Mouse (Mus musculus) bone marrow, adult 2 months (tissue): ENCODE measurements around the gene Mlh1. TPM values are rescaled to one million over a fixed set of nuclear protein-coding genes. Genes with fewer than 3 reads are reported as not detected.

ENCODE experiments used
- H3K27ac ChIP-seq: fragments of 200-500 bp; 2 replicates; pipeline ENCODE4 v1.5.1; 2012; ENCODE audit warnings: low read depth, mild to moderate bottlenecking, control low read depth, inconsistent platforms, low read length; ENCODE audit not compliant: control insufficient read depth, poor library complexity, insufficient read depth
- H3K4me1 ChIP-seq: fragments of 200-500 bp; 2 replicates; pipeline ENCODE4 v1.6.1; 2011; ENCODE audit warnings: low read length; ENCODE audit not compliant: control insufficient read depth, insufficient read depth
- H3K4me3 ChIP-seq: fragments of 200-500 bp; replicated peaks from 2 replicates; pipeline ENCODE3; 2011; ENCODE audit warnings: mild to moderate bottlenecking, low read depth, low read length, control low read depth; ENCODE audit not compliant: control insufficient read depth
- CTCF ChIP-seq: fragments of 200-500 bp; IDR thresholded peaks from 2 replicates; pipeline ENCODE4 v1.5.1; 2011; ENCODE audit warnings: low read length, control low read depth; ENCODE audit not compliant: control insufficient read depth, insufficient read depth
- POLR2A ChIP-seq: fragments of 200-500 bp; IDR thresholded peaks from 2 replicates; pipeline ENCODE4 v1.6.1; 2011; ENCODE audit warnings: low read depth, mild to moderate bottlenecking, control low read depth, low read length, borderline replicate concordance; ENCODE audit not compliant: control insufficient read depth
- WGBS: fragments of 180-500 bp; shearing (Covaris S2); methylation state at CpG from one replicate; pipeline ENCODE4 v1.1.7; 2018; 5-methylcytosine and 5-hydroxymethylcytosine counted together
- polyA plus RNA-seq: library from polyadenylated mRNA; stranded (reverse); fragments of >200 nt; gene quantifications from 2 replicates; pipeline ENCODE4 v1.2.4, GENCODE M21; 2011; ENCODE audit warnings: low replicate concordance; ENCODE audit not compliant: missing spikeins, insufficient read depth, insufficient read length

The Mlh1 gene
- polyA plus RNA-seq, 1 experiment: 34.8 TPM

DNA sequence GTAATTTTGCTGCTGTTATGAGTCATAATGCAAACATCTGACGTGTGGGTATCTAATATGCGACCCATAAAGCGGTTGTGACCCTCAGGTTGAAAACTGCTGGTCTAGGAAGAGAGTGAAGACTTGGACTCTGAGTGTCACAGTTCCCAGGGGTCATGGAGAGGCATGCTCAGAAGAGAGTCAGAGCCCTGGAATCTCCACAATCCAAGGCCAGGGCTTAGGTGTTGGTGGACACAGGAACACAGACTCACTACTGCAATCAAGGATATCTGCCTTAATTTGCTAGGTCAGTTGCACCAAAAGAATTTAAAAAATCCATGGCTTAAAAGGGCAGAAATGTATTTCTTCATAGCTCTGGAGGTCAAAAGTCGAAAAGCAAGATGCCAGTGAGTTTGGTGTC, 21.6 kb upstream of the Mlh1 start:
- Histone ChIP-seq H3K27ac (no peak overlapping the region), H3K4me1 (no peaks in the 10 kb centered on the region), H3K4me3 (no peak overlapping the region)
- TF ChIP-seq CTCF (no peak), POLR2A (no peak)
- 79% methylated on average over 4 of the region's 4 CpGs for WGBS

DNA sequence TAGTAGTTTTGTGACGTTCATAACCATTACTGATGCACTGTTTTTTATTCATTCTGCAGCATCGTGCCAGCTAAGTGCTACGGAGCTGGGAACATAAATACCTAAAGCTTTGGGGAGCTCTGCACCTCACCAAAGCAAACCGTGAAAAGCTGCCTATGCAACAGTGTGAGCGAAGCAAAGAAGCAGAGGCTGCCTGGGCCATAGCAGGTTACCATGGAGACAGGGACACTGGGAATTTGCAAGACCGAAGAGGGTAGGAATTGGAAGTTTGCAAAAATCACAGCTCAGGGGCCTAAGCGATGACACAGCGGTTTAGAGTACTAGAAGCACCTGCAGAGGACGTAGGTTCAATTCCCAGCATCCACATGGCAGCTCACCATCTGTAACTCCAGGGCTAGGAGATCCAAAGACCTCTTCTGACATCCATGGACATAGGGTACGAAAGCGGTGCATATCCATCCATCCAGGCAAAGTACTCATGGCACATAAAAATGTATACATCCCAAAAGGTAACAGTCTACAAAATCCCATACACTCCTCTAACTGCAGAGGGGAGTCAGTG, 19.0 kb upstream of the Mlh1 start:
- no peak overlapping the region for H3K27ac ChIP-seq
- no peaks in the 10 kb centered on the region for H3K4me1 ChIP-seq
- H3K4me3 ChIP-seq: no peak overlapping the region
- TF ChIP-seq CTCF (no peak), POLR2A (no peak)
- 79% methylated on average over 11 of the region's 11 CpGs for WGBS

DNA sequence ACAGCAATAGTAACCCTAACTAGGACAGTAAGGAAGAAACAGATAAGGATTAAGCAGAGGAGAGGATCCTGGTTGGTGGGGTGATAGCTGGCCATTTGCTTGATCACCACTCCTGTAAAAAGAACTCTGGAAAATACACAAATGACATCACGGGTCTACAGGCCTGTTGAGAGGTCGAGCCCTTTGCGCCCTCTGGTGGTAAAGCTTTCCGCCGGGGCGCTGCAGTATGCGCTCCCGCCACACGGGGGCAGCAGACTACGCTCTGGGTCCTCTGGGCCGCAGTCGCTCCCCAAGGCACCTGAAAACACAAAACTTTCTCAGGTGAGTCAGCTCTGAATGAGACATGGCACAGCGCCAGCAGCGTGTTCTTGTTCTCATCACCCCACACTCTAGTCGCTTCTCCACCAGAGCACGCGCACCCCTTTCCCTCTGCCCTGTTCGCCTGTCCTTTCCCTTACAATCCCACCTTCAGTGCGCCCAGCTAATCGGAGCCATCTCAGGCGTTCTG, 18.3 kb upstream of the Mlh1 start:
- H3K27ac ChIP-seq: no peak overlapping the region
- H3K4me3 ChIP-seq: no peak overlapping the region
- no peak; the same call in 1 of the 2 replicates for TF ChIP-seq POLR2A
- peak; percentile 100 for TF ChIP-seq CTCF
- WGBS: 19% methylated on average over 21 of the region's 21 CpGs
- H3K4me1 ChIP-seq: no peaks in the 10 kb centered on the region

DNA sequence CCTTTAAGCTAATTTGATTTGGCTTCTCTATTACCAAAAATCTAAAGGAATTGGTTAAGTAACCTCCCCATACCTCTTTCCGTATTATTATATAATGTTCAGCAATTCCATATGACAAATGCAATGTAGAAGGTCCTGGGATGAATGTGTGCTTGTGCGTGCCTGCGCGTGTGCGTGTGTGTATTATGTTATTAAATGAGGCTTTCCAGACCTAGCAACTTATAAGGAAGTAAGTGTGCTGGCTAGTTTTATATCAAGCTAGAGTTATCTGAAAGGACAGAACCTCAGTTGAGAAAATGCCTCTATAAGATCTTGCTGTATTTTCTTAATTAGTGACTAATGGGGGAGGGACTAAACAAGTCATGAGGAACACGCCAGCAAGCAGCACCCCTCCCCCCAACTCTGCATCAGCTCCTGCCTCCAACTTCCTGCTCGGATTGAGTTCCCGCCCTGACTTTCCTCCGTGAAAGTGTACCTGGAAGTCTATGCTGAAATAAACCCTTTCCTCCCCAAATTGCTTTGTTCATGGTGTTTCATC, 17.8 kb upstream of the Mlh1 start:
- Histone ChIP-seq H3K4me1 (no peaks in the 10 kb centered on the region), H3K4me3 (no peak overlapping the region), H3K27ac (no peak overlapping the region)
- 52% methylated on average over 9 of the region's 9 CpGs for WGBS
- TF ChIP-seq POLR2A (no peak), CTCF (no peak)

DNA sequence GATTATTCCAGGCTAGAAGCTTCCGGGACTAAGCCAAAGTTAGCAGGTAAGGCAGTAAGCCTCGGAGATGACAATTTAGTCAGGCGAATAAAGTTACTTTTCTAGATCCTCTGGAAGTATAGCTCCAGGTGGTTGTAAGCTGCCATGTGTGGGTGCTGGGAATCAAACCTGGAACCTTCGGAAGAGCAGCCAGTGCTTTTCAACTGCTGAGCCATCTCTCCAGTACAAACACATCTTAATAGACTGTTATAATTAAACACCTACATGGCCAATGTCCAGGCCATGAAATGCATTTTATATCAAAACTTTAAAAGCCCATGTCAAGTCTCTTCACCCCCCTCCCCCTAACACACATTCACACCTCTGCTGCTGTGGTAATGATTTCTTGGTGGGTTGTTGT, 16.4 kb upstream of the Mlh1 start:
- TF ChIP-seq CTCF: no peak
- no peak for TF ChIP-seq POLR2A
- Histone ChIP-seq H3K4me3 (no peak overlapping the region), H3K27ac (no peak overlapping the region), H3K4me1 (no peaks in the 10 kb centered on the region)
- 88% methylated on average over 4 of the region's 4 CpGs for WGBS

DNA sequence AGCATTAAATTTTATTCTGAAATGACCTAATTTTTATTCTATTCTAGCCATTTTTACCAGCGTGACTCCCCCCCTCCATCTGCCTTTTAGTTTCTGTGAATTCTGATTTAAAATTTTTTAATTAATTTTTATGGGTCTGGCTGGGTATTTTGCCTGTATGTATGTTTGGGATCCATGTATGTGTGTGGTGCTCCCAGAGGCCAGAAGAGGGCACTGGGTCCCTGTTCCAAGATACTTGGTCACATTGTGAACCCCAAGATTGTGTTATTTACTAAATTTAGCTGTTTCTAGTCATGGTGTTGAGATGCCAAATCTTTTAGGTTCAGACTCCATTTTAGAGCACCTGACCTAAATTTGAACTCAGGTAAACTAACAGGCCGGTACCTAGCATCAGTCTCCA, 14.9 kb upstream of the Mlh1 start:
- no peaks in the 10 kb centered on the region for H3K4me1 ChIP-seq
- TF ChIP-seq CTCF: no peak
- no peak for TF ChIP-seq POLR2A
- H3K27ac ChIP-seq: no peak overlapping the region
- 77% methylated on average over 2 of the region's 2 CpGs for WGBS
- H3K4me3 ChIP-seq: no peak overlapping the region

DNA sequence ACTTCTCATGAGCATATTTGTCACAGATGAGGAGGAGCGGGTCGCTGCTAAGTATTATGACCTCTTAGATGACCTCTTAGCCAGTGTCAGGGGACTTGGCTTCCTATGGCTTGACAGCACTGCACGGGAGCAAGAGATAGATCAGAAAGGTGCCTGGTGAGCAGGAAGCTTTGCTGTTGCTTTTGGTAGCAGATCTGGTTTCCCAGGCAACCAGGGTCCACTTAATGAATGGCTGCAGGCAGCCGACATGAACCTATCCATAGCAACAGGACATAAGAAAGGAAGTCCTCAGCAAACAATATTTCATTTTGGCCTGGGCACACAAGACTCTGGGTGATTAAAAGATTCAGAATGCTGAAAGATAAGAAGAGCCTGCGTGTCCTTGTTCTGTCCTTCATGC, 14.1 kb upstream of the Mlh1 start:
- 60% methylated on average over 5 of the region's 5 CpGs for WGBS
- TF ChIP-seq CTCF: no peak
- TF ChIP-seq POLR2A: no peak
- no peak overlapping the region for H3K27ac ChIP-seq
- H3K4me1 ChIP-seq: no peaks in the 10 kb centered on the region
- H3K4me3 ChIP-seq: no peak overlapping the region

DNA sequence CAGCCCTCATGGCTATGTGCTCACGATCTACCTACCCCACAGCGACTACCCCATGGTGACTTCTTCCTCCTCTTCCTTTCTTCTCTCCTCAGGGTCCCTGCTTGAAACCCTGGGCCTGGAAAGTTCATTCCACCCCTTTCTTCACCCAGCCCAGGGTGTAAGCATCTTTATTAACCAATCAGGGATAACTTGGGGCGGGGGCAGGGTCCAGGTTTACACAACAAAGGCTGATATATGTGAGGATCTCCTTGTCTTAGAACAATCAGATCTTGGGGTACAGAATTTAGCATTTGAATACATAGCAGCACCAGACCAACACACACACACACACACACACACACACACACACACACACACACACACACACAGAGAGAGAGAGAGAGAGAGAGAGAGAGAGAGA, 13.5 kb upstream of the Mlh1 start:
- Histone ChIP-seq H3K4me1 (no peaks in the 10 kb centered on the region), H3K27ac (no peak overlapping the region), H3K4me3 (no peak overlapping the region)
- 82% methylated on average over 3 of the region's 3 CpGs for WGBS
- TF ChIP-seq POLR2A: no peak
- TF ChIP-seq CTCF: no peak
